Mouse (Mus musculus) left cerebral cortex, postnatal 14 days (tissue): ENCODE data around the gene Phactr1. TPM values are rescaled to one million over a fixed set of nuclear protein-coding genes. Genes with fewer than 3 reads are reported as not detected.

Experiments
- DNase-seq, 2 experiments: peaks; one replicate each; pipeline ENCODE4 v3.0.0; 2021 to 2022; ENCODE audit warnings: low spot score in 2 of 2, mixed read lengths in 1 of 2
- intact Hi-C: fragments of 180-260 bp; cut with DNase I; formaldehyde crosslinking; loops from one replicate; pipeline ENCODE4 v1.15.1; 2025
- total RNA-seq, 2 experiments: library from RNA; stranded (reverse); gene quantifications; 2 replicates each; pipeline ENCODE4 v1.2.3; 2021

Phactr1 gene
- total RNA-seq, 2 experiments from 2014 or later = 449 to 512 TPM

DNA sequence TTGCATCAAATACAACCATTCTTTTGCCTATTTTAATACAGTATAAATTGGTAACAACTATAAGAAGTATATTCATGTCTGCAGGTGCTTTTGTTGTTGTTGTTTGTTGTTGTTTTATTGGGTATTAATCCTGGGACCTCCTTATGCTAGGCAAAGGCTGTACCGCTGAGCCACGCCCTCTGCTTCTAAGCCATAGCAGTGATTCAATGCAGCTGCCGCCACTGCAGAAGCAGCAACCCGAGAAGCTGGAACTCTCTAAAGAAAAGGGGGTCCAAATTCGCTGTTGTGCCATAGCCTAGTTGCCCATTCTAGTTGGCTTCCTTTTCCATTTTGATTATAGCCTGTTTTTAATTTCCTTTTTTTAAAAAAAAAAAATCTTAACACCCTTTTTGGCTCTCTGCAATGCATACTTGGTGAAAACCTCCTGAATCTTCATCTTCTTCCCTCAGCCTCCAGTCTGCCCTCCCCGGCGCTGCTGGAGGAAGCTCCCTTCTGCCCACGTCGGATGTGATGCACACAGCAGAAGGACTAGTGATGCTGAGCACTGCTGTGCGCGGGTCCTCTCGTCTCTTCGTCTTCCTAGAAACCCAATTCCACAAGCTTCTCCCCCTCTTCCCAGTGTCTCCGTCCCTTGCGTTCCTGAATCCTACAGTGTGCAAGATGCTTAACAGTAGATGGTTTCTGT lies 271.8 kb downstream of the Phactr1 start:
- peak; percentile 45 to 62 for DNase-seq
- intact Hi-C loops = no loop called here

DNA sequence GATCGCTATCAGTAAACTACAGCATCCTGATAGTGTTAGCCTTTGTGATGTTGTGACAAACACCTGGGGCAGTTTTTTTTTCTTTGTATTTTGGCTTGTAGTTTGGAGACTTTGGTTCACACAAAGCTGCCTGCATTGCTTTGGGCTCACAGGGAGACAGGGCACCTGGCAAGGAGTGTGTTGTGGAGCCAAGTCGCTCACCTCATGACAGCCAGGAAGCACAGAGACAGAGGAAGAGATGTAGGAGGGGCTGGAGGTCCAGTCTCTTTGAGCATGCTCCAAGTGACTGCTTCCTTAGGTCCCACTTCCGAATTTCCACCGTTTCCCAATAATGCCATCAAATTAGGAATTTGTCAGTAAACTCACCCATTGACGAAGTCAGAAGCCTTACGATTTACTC lies 272.6 kb downstream of the Phactr1 start:
- intact Hi-C loops = no loop called here

DNA sequence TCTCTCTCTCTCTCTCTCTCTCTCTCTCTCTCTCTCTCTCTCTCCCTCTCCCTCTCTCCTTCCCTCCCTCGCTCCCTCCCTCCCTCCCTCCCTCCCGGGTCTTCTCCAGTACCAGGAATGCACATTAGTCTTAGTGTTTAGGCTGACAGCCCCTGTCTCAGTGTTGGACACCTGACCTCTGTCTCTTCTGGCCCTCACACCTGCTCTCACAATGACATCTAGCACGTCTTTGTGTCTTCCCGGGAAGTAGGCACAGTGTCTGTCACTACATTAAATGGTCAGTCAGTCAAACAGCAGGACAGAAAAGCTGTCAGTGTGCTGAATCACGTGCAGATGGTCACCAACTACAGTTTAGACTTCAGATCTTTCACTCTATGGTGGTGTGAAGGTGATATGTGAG lies 273.7 kb downstream of the Phactr1 start:
- intact Hi-C loops = no loop called here
- no peak for DNase-seq

More for the DNA sequence above, 272.6 kb downstream of the Phactr1 start:
- DNase-seq = no peak

DNA sequence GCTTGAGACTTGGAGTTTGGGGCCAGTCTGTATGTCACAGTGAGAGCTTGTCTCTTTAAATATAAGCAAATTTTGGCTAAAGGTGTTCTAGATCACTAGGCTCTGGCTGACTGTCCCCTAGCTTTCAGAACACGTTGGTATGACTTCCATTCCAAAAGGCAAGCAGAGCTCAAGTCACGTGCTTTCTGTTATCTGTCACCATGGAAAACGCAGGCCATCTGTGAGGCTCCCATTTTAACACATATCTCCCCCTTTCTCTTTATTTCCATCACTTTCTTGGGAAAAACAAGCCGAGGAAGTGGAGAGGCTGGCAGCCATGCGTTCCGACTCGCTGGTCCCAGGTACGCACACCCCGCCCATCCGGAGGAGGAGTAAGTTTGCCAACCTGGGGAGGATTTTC lies 275.9 kb downstream of the Phactr1 start:
- peak; percentile 38 to 55 for DNase-seq
- intact Hi-C loops = no loop called here

DNA sequence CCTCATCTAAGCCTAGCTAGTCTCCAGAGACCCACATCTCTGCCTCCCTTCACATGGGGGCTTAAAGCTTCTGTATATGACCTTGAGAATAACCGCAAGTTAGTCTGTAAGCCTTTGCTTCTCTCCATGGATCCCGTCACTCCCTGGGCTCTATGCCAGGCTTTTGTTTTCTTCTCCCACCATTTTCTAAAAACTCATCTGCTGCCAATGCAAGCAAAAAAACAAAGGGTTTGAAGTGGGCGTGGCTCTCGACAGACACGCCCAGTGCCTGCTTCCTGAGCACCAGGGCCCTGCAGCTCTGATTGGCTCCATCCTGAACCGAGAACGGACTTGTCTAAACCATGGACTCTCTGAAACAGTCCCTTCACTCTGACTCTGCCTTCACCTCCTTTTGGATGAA lies 277.4 kb downstream of the Phactr1 start:
- no peak for DNase-seq
- intact Hi-C loops = no loop called here

DNA sequence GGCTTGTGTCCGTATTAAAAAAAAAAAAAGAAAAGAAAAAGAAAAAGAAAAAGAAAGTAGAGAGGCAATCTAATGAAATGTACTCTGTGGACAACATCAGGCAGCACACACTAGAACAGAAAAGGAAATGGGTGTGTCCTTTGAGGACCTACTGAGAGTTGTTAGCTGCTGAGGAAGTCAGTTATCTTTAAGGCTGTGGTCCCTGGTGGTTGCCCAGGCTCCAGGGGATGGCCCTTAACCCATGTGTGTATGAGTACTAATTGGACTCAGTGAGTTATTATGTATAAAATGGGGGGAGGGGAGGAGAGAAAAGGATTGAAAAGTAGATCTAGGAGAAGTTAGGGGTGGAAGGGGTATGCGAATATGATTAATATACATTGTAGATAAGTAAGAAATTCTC lies 278.4 kb downstream of the Phactr1 start:
- intact Hi-C loops = no loop called here
- no peak for DNase-seq

DNA sequence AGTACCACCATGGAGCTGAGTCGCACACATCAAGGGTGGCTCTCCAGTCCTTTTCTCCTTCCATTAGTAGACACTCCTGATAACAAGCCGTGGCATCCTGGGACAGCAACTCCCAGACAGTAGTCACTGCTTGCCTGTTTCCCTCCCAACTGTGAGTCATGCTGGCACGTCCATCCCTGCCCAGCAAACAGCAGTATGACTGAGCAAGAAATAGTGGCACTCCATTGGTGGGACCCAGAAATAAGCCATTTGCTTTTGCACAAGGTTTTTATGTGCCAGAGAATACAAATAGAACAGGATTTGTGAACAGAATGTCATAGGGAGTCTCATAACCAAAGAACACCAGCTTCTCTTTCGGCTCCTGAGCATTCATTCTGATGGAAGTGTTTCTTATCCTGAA lies 281.1 kb downstream of the Phactr1 start:
- DNase-seq = peak in 1 of 2 experiments; percentile 42
- intact Hi-C loops = no loop called here

DNA sequence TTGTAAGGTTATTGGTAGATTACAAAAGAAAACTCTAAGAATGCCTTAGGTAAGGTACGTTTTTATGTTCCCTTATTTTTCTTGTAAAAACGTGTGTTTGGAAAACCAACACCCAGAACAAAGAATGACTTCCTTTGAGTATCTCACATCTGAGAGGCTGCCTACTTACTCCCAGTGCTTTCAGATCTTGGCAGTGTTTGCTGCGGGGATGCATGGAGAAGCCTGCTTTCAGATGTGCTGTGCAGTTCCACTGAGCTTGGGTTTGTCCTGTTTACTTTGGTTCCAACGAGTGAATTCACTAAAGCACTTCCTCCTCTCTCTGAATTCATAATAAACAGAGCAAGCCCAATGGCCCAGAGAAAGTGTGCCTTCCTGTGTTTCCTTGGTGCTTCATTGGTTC lies 288.1 kb downstream of the Phactr1 start:
- no peak for DNase-seq
- intact Hi-C loops = no loop called here

DNA sequence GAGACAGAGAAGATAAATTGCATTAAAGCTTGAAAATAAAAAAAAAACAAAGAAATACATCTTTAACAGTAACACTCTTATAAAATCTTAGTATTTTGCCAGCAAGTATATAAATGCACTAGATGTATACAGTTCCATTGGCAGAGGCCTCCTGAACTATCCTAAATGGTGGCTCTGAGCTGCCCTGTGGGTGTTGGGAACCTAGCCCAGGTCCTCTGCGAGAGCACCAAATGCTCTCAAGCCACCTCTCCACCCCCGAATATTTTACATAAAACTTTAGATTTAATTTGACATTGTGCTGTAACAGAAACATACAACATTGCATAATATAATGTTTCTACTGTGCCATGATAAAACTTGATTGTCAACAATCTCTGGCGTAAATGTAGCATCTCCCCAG lies 293.1 kb downstream of the Phactr1 start:
- DNase-seq = no peak
- intact Hi-C loops = no loop called here

DNA sequence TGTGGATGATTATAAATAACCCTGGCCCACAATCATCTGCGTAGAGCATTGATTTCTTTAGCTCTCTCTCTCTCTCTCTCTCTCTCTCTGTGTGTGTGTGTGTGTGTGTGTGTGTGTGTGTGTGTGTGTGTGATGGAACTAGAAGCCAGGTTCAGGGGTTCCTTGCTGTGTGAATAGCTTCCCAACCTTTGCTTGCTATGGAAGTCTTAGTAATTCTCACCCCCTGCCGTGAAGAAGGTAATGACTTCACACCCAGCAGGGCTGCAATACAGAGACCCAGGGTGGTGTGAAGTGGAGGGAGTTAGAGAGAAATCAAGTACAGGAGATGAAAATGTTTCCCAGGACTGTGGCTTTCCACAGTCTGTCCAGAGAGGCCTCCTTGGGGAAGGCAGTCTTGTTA lies 293.5 kb downstream of the Phactr1 start:
- DNase-seq = no peak
- intact Hi-C loops = no loop called here

DNA sequence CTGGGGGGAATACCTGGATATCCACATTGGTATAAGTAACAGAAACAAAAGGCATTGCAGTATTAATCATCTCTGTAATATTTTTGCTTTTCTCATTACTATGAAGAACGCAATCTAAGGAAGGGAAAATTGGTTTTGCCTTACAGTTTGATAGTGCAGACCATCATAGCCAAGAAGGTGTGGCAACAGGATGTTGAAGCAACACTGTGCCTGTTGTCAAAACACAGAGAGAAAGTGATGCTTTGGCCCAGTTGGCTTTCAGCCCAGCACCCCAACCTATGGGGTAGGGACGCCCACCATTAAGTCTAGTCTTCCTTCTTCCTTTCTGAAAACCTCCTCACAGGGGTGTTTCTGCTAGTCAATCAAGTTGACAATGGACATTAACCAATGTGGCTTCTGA lies 294.1 kb downstream of the Phactr1 start:
- no peak for DNase-seq
- intact Hi-C loops = no loop called here

DNA sequence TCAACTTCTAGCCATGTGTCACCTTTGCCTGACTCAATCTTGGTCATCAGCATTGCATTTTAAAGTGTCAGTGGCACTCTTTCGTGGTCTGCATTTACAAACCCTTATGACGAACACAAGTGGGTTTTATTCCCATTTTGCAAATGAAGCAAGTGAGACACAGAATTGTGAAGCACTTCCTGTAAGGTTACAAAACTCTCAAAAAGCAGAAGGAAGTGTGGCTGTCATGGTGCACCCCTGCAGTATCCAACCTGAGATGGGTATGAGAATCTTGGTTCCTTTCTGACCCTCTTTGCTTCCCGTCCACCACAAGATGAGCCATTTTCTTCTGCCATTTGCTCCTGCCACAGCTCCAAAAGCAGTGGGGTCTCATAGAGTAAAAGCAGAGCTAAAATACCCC lies 295.7 kb downstream of the Phactr1 start:
- intact Hi-C loops = no loop called here

DNA sequence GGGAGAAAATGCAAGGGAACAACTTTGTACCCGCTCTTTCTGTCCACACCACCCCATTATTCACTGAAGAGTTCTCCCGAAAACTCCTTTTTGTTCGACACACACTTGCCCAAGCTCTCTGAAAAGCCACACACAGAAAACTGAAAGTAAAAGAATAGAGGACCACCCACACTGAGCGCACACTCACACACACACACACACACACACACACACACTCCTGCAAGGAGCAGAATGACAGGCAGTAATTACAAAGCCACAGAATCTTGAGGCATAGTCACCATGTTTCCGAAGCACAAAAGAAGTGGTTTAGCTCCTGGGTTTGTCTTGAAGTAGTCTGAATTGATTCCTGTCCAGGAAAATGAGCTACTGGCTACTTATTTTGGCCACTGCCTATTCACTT lies 296.5 kb downstream of the Phactr1 start:
- intact Hi-C loops = no loop called here
- DNase-seq = peak in 1 of 2 experiments; percentile 41

More for the DNA sequence above, 295.7 kb downstream of the Phactr1 start:
- no peak for DNase-seq

DNA sequence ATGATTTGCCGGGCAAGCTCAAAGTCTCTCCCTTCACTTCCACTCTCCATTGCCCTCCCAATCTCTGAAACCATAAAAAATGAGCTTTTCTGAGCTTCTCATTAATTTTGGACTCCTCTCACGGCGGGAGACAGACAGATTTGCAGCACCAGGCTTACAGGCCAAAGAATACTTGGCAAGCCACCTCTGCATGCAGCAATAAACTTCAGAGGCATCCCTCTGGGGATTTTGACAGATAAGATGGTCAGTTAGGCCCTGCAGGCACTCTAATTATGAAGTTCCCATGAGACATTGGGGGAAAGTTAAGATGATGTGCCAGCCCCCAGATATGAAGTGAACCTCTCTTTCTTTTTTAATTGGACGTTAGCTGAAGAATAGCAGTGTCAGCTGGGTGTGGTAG lies 300.2 kb downstream of the Phactr1 start:
- intact Hi-C loops = no loop called here

DNA sequence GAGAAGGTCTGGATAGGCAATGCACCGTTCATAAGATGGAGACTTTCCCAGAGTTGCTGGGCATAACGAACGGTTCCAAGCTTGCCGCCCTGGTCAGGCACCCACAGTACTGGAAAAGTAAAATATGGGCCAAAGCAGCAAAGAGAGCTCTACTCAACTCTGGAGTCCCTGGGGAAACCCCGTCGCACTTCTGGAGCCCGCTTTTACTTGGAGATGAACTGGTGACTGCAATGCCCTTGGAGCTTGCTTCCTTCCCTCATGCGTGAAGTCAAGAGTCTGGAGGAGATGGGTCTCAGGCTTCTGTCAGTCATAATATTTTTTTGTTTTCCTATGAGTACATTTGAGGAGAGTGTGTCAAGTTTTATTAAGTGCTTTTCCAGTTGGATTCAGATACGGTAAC lies 302.2 kb downstream of the Phactr1 start:
- intact Hi-C loops = no loop called here
- no peak for DNase-seq

More for the DNA sequence above, 300.2 kb downstream of the Phactr1 start:
- DNase-seq = no peak

DNA sequence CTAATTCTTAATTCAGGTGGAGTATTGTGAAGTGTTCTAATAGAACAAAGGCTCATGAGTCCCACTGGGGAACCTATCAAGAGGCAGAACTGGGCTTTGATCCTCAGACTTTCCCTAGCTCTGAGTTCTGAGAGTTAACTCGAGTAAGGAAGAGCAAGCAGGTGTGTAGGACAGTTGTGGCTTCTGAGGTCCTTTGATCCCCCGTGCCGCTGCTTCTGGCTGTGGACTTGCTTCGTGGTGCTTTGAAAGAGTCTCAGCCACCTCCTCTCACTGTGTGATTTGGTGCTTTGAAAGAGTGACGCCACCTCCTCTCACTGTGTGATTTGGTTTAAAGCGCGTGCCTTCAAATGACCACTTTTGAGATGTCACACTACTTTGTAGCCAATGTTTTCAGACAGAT lies 305.4 kb downstream of the Phactr1 start:
- intact Hi-C loops = no loop called here
- DNase-seq = no peak

DNA sequence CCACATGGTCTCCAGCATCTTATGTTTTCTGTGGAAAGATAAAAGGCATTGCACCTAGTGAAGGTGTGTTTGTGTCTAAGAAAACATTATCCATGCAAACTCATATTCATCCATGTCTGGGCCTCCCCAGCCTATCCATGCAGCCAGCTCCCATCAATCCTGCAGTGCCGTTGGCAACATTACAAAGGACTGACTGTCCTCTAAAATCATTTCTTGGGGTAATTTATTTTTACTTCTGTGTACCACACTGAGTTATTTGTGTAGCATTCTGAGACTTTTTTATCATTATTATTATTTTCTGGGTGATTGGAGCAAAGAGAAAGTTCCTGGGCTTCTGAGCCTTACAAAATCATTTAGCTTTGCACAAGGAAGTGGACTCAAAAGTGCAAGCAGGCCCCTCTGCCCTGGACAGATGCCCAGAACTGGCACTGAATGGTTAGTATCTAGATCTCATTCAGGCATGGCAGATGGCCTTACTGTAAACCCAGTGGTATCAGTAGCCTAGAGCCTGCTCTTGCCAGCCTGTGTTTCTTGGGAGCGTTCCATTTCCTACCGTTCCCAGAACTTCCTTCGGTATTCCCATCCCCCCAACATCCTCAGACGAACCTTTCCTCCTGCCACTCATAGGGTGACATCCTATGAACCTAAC lies 307.6 kb downstream of the Phactr1 start:
- peak; percentile 38 to 49 for DNase-seq
- intact Hi-C loops = no loop called here

DNA sequence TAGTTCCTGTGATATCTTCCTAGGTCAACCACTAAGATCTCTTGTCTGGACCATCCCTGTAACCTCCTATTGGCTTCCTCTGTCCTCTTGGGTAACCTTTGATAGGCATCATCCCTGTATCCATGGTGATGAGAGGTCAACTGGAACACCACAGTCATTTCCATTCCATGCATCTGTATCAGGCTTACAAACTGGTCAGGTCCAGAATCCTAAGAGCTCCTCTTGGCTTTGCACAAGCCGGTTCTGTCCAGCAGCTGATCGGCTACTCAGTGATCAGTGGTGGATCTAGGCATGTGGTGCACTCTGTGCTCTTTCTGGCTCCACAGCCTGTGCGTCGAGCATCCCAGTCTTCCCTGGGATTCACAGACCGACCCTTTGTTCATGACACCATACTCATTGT lies 309.1 kb downstream of the Phactr1 start:
- intact Hi-C loops = no loop called here
- no peak for DNase-seq

DNA sequence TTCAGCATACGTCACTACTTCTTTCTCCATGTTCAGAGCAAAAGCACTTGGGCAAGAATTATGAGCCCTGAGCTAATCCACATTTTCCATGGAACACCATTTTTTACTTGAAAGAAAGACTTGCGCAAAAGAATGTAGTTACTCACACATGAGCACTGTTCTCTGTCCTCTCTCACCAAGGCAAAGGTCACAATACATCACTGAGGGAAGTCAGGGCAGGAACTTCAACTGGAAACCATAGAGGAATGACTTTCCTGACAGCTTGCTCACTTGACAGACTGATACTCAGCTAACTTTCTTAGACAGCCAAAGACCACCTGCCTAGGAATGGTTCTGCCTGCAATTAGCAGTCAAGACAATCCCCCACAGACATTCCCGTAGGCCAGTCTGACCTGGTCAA lies 309.6 kb downstream of the Phactr1 start:
- DNase-seq = no peak
- intact Hi-C loops = no loop called here

DNA sequence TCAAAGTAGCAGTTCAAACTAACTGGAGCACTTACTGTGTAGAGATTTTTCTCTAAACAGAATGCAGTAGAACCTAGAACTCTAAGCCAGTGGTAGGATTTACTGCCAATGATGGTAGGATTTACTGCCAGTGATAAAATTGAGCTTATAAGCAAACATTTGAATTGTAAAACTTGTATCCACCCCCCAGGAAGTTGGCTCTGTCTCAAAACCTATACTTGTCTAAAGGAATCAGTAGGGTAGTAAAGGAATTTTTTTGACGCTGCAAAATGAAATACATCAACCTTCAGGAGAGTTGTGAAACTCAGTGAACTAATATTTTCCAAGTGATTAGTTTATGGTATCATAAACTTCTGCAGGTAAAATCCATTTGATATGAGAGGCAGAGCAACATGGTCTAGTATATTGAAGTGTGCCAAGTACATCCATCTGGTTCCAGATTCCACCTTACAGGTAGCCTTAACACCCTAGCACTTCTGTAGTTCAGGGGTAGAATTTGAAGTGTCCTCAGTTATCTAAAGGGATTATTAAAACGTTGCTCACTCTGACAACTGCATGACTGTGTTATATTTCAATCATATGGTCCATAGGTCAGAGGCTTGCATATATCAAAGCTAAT lies 310.2 kb downstream of the Phactr1 start:
- intact Hi-C loops = no loop called here
- no peak for DNase-seq

DNA sequence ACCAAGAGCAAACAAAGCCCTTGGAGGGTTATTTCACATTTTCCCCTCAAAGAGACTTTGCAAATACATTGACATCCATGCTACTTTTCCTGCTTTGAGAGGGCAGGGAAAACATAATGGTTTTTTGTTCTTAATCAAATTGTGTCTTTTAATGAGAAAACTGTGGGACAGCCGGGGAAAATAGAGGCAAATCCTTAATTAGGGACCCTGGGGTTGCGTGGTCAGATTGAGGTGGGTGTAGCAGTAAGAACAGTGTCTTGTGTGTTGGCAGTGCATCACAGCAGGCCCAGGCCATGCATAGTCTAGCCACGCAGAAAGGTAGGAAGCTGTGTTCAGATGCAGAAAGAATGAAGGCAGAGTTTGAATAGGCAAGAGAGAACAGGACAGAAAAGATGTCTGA lies 310.7 kb downstream of the Phactr1 start:
- intact Hi-C loops = no loop called here

More for the DNA sequence above, 310.7 kb downstream of the Phactr1 start:
- no peak for DNase-seq
